Mouse (Mus musculus): ENCODE measurements around the gene Clptm1. TPM values are rescaled to one million over a fixed set of nuclear protein-coding genes. Genes with fewer than 3 reads are reported as not detected.

Clptm1 gene
- polyA plus RNA-seq, 2 experiments = 20.6 to 44.4 TPM

GRCm38 (mm10) chr7:19603055-19603454 is 61.8 kb downstream of the Clptm1 start:
- ATAC-seq (ENCODE audit: insufficient read depth) (no peak), DNase-seq (ENCODE audit: low read depth in 3 of 3, low spot score in 3 of 3) (no peak)
- H3K36me3 ChIP-seq (replicated peaks; ENCODE audit: control insufficient read depth, insufficient read depth, low read depth) = peaks cover 7% of the 10 kb centered on the region
- peak overlapping the region; percentile 82 for H3K4me2 ChIP-seq (ENCODE audit: low read depth)
- H3K4me3 ChIP-seq (ENCODE audit: insufficient read depth in 1 of 2, low read depth in 2 of 2, low read length in 2 of 2) = peak overlapping the region in 1 of 2 experiments; percentile 69; a peak in 2 of 4 replicates
- H3K4me1 ChIP-seq (replicated peaks; ENCODE audit: control insufficient read depth in 2 of 2, insufficient read depth in 2 of 2, low read length in 1 of 2) = peaks cover 8 to 13% of the 10 kb centered on the region in 2 experiments
- no peak overlapping the region; the same call in 1 of the 2 replicates for H3K9ac ChIP-seq (replicated peaks)
- no peak for TF ChIP-seq EP300 (IDR thresholded peaks at IDR 0.05; ENCODE audit: low read depth)
- no peak for TF ChIP-seq CTCF (IDR thresholded peaks at IDR 0.05; ENCODE audit: low read depth)
- no peaks in the 10 kb centered on the region for H3K9me3 ChIP-seq (ENCODE audit: control insufficient read depth, low read length)
- no peaks in the 10 kb centered on the region for H3K27me3 ChIP-seq (ENCODE audit: control insufficient read depth, insufficient read depth, low read length)
- 76% methylated on average over 12 of the region's 12 CpGs for WGBS (ENCODE audit: insufficient replicate concordance)
- no peak overlapping the region; the same call in 1 of the 2 replicates for H3K27ac ChIP-seq

- H3K27ac ChIP-seq = no peak overlapping the region
- no peak for TF ChIP-seq CTCF (IDR thresholded peaks at IDR 0.05; ENCODE audit: low read depth)
- TF ChIP-seq EP300 (IDR thresholded peaks at IDR 0.05; ENCODE audit: low read depth) = no peak
- no peaks in the 10 kb centered on the region for H3K27me3 ChIP-seq (ENCODE audit: control insufficient read depth, insufficient read depth, low read length)
- H3K4me1 ChIP-seq (replicated peaks; ENCODE audit: control insufficient read depth in 2 of 2, insufficient read depth in 2 of 2, low read length in 1 of 2) = peaks cover 8 to 13% of the 10 kb centered on the region in 2 experiments
- peaks cover 7% of the 10 kb centered on the region for H3K36me3 ChIP-seq (replicated peaks; ENCODE audit: control insufficient read depth, insufficient read depth, low read depth)
- H3K9ac ChIP-seq (replicated peaks) = no peak overlapping the region
- DNase-seq (ENCODE audit: low read depth in 3 of 3, low spot score in 3 of 3) (no peak), ATAC-seq (ENCODE audit: insufficient read depth) (no peak)
- H3K9me3 ChIP-seq (ENCODE audit: control insufficient read depth, low read length) = no peaks in the 10 kb centered on the region
- 56% methylated on average over 5 of the region's 5 CpGs for WGBS (ENCODE audit: insufficient replicate concordance)
- H3K4me2 ChIP-seq (ENCODE audit: low read depth) = no peak overlapping the region
- no peak overlapping the region for H3K4me3 ChIP-seq (ENCODE audit: insufficient read depth in 1 of 2, low read depth in 2 of 2, low read length in 2 of 2)
Measured at GRCm38 (mm10) chr7:19600562-19600961, 64.3 kb downstream of the Clptm1 start.

GRCm38 (mm10) chr7:19593061-19593730 is 71.6 kb downstream of the Clptm1 start:
- ATAC-seq (ENCODE audit: insufficient read depth) (peak; percentile 74), DNase-seq (ENCODE audit: low read depth in 3 of 3, low spot score in 3 of 3) (peak in 2 of 3 experiments; percentile 39 to 46)
- H3K9ac ChIP-seq (replicated peaks) = no peak overlapping the region
- H3K27me3 ChIP-seq (ENCODE audit: control insufficient read depth, insufficient read depth, low read length) = no peaks in the 10 kb centered on the region
- peaks cover 24% of the 10 kb centered on the region for H3K36me3 ChIP-seq (replicated peaks; ENCODE audit: control insufficient read depth, insufficient read depth, low read depth)
- peak; percentile 75 for TF ChIP-seq EP300 (IDR thresholded peaks at IDR 0.05; ENCODE audit: low read depth)
- no peak for TF ChIP-seq CTCF (IDR thresholded peaks at IDR 0.05; ENCODE audit: low read depth)
- H3K9me3 ChIP-seq (ENCODE audit: control insufficient read depth, low read length) = no peaks in the 10 kb centered on the region
- H3K27ac ChIP-seq = no peak overlapping the region
- H3K4me2 ChIP-seq (ENCODE audit: low read depth) = peak overlapping the region; percentile 16; the same call in 1 of the 2 replicates
- no peak overlapping the region for H3K4me3 ChIP-seq (ENCODE audit: insufficient read depth in 1 of 2, low read depth in 2 of 2, low read length in 2 of 2)
- peaks cover 7 to 15% of the 10 kb centered on the region in 2 experiments; a peak in 3 of 4 replicates for H3K4me1 ChIP-seq (replicated peaks; ENCODE audit: control insufficient read depth in 2 of 2, insufficient read depth in 2 of 2, low read length in 1 of 2)
- WGBS (ENCODE audit: insufficient replicate concordance) = 40% methylated on average over 10 of the region's 10 CpGs

DNA sequence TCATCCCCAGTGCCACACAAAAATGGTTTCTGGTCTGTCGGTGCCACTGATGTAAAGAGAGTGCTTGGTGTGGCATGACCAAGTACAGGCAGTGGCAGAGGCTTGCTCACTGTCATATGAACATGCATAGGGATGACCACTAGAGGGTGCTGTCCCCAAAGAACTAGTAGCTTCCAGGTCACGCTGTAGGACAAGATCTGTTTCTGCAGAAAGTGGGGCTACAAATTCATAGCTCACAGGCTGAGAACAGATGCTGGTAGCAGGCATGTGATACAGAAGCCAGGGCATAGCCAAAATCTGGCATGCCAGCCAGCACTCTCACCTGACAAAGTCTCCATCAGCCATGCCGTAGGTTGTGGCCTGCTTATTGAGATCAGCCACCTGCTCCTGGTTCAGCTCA is 74.9 kb downstream of the Clptm1 start:
- 49% methylated on average over 3 of the region's 3 CpGs for WGBS (ENCODE audit: insufficient replicate concordance)
- no peak overlapping the region for H3K4me3 ChIP-seq (ENCODE audit: insufficient read depth in 1 of 2, low read depth in 2 of 2, low read length in 2 of 2)
- peak; percentile 96 for TF ChIP-seq CTCF (IDR thresholded peaks at IDR 0.05; ENCODE audit: low read depth)
- no peak for TF ChIP-seq EP300 (IDR thresholded peaks at IDR 0.05; ENCODE audit: low read depth)
- no peaks in the 10 kb centered on the region for H3K9me3 ChIP-seq (ENCODE audit: control insufficient read depth, low read length)
- peak; percentile 63 to 71 (median 63) for DNase-seq (ENCODE audit: low read depth in 3 of 3, low spot score in 3 of 3)
- H3K36me3 ChIP-seq (replicated peaks; ENCODE audit: control insufficient read depth, insufficient read depth, low read depth) = peaks cover 47% of the 10 kb centered on the region
- H3K4me1 ChIP-seq (replicated peaks; ENCODE audit: control insufficient read depth in 2 of 2, insufficient read depth in 2 of 2, low read length in 1 of 2) = peaks cover 7 to 15% of the 10 kb centered on the region in 2 experiments; a peak in 3 of 4 replicates
- H3K9ac ChIP-seq (replicated peaks) = no peak overlapping the region
- ATAC-seq (ENCODE audit: insufficient read depth) = peak; percentile 59; the same call in 1 of the 2 replicates
- H3K4me2 ChIP-seq (ENCODE audit: low read depth) = no peak overlapping the region
- H3K27ac ChIP-seq = no peak overlapping the region
- no peaks in the 10 kb centered on the region for H3K27me3 ChIP-seq (ENCODE audit: control insufficient read depth, insufficient read depth, low read length)

- ATAC-seq (ENCODE audit: insufficient read depth) (no peak; the same call in 1 of the 2 replicates), DNase-seq (ENCODE audit: low read depth in 3 of 3, low spot score in 3 of 3) (peak in 2 of 3 experiments; percentile 54 to 56)
- H3K27me3 ChIP-seq (ENCODE audit: control insufficient read depth, insufficient read depth, low read length) = no peaks in the 10 kb centered on the region
- H3K9me3 ChIP-seq (ENCODE audit: control insufficient read depth, low read length) = no peaks in the 10 kb centered on the region
- H3K4me2 ChIP-seq (ENCODE audit: low read depth) = no peak overlapping the region
- 23% methylated on average over 3 of the region's 3 CpGs for WGBS (ENCODE audit: insufficient replicate concordance)
- H3K9ac ChIP-seq (replicated peaks) = no peak overlapping the region
- H3K4me3 ChIP-seq (ENCODE audit: insufficient read depth in 1 of 2, low read depth in 2 of 2, low read length in 2 of 2) = no peak overlapping the region
- TF ChIP-seq EP300 (IDR thresholded peaks at IDR 0.05; ENCODE audit: low read depth) (no peak), CTCF (IDR thresholded peaks at IDR 0.05; ENCODE audit: low read depth) (peak; percentile 87)
- H3K27ac ChIP-seq = no peak overlapping the region
- H3K36me3 ChIP-seq (replicated peaks; ENCODE audit: control insufficient read depth, insufficient read depth, low read depth) = peaks cover 53% of the 10 kb centered on the region
- peaks cover 7 to 15% of the 10 kb centered on the region in 2 experiments; a peak in 3 of 4 replicates for H3K4me1 ChIP-seq (replicated peaks; ENCODE audit: control insufficient read depth in 2 of 2, insufficient read depth in 2 of 2, low read length in 1 of 2)
Measured at GRCm38 (mm10) chr7:19589207-19589606, 75.6 kb downstream of the Clptm1 start.

Measured in liver, embryonic 14.5 days (tissue).